Mouse (Mus musculus) Patski (cell line): Measurements from ENCODE around the gene Trpm2. TPM values are rescaled to one million over a fixed set of nuclear protein-coding genes. Genes with fewer than 3 reads are reported as not detected.
"Not testable (repeated sequence)": the region's sequence is repeated elsewhere in the genome, so short reads cannot be mapped to it uniquely, and the experiment has no call there.

Experiments used
- ATAC-seq: fragments of 100-300 bp; one replicate; pipeline ENCODE4 v1.8.0; 2021
- CTCF ChIA-PET: fragments of 350-600 bp; sonication (Branson Sonifier 250); formaldehyde crosslinking; loops from one replicate; lab custom pipeline; 2022; ENCODE audit warnings: inconsistent platforms; lab: Charles Lee
- POLR2A ChIA-PET: fragments of 350-600 bp; sonication (Branson Sonifier 250); formaldehyde crosslinking; loops from one replicate; lab custom pipeline; 2022; ENCODE audit warnings: antibody characterized with exemption, inconsistent platforms; lab: Charles Lee
- DNase-seq: peaks from one replicate; pipeline ENCODE4 v3.0.0-alpha.2; 2011; ENCODE audit warnings: low read depth, low spot score
- H3K27me3 ChIP-seq: fragments of 371-371 bp; one replicate; pipeline ENCODE4 v1.5.1; 2021
- CTCF ChIP-seq: fragments of 100-300 bp; IDR thresholded peaks from one replicate; pipeline ENCODE4 v1.5.1; 2021
- in situ Hi-C: fragments of 300-500 bp; cut with MboI; formaldehyde crosslinking; loops from 3 replicates; pipeline ENCODE4 v1.11.1; 2018; ENCODE audit warnings: low pct_unique_long_range_greater_than_20kb, mixed read lengths
- polyA plus RNA-seq: library from polyadenylated mRNA; unstranded; gene quantifications from one replicate; pipeline ENCODE4 v1.2.3, GENCODE M21; 2021

Trpm2 gene
- polyA plus RNA-seq, 1 experiment from 2014 or later = 0.21 TPM

DNA sequence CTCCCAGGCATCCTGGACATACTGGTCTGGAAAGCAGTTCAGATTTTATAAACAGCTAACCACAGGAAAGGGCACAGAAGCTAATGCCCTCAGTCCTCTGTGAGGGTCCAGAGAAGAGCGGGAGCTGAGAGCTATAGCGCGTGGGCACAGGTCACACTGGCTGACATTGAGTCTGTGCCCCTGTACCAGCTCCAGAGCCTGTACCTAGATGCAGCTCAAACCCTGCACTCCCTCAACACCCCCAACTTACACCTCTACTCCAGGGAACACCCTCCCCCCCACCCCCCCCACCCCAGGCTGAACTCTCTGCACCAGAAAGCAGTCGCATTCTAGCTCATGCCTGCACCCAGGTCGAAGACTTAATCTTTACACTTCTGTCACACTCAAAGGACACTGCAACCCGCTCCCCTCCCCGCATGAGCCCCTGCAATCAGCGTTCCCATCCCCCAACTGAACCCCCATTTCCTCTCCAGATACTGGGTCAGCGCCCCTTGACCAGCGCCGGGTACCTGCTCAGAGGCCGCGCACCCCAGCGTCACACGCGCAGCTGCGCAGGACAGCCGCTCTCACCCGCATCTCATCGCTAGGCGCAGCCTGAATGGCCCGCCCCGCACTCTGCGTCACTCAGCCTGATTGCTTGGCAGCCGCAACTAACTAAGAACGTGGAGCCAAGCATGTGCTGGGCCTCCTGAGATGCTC, 940 bp downstream of the Trpm2 start:
- no peak for TF ChIP-seq CTCF
- no peak for ATAC-seq
- in situ Hi-C loops = no loop called here
- no peak for DNase-seq
- ChIA-PET CTCF (no interaction called here), POLR2A (no interaction called here)
- H3K27me3 ChIP-seq = peaks cover 3% of the 10 kb centered on the region

DNA sequence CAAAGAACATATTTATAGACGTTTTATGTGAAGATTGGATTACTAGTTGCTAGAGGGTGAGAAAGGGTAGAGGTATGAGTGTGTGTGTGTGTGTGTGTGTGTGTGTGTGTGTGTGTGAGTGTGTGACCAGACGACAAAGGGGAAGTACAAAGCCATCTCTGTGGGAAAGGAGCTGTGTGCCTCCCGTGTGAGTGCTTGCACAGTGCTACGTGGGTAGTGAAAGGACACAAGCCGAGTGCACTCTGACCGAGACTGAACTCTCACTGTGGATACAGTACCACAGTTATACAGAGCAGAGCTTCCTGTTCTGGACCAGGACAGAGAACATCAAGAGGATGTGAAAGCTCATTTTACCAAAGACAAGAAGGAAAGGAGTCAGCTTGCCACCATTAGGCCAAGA, 6.4 kb downstream of the Trpm2 start:
- H3K27me3 ChIP-seq = peaks cover 3% of the 10 kb centered on the region
- POLR2A ChIA-PET = no interaction called here
- CTCF ChIA-PET = no interaction called here
- no peak for ATAC-seq
- no peak for DNase-seq
- in situ Hi-C loops = no loop called here
- TF ChIP-seq CTCF = no peak

- DNase-seq (no peak), ATAC-seq (no peak)
- no peak for TF ChIP-seq CTCF
- in situ Hi-C loops = no loop called here
- ChIA-PET CTCF (no interaction called here), POLR2A (no interaction called here)
- no peaks in the 10 kb centered on the region for H3K27me3 ChIP-seq
Measured at GRCm38 (mm10) chr10:77962725-77963124, 7.6 kb downstream of the Trpm2 start.

DNA sequence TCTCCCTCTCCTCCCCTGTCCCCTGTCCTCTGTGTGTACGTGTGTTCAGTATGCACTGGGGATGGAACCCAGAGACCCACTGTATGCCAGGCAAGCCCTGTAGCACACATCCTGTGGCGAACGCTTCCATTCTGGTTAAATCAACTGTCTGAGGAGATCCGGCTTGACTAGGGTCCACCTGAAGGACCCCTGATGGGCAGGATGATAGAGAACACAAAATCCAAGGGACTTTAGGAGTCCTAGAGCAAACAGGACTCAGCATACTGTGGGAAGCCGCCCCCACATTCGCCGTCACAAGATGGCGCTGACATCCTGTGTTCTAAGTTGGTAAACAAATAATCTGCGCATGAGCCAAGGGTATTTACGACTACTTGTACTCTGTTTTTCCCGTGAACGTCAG, 19.9 kb downstream of the Trpm2 start:
- in situ Hi-C loops, POLR2A ChIA-PET: not testable (repeated sequence)

GRCm38 (mm10) chr10:77939685-77940084, 30.7 kb downstream of the Trpm2 start:
- ATAC-seq (no peak), DNase-seq (no peak)
- TF ChIP-seq CTCF = no peak
- in situ Hi-C loops = no loop called here
- ChIA-PET CTCF (no interaction called here), POLR2A (no interaction called here)
- peaks cover 27% of the 10 kb centered on the region for H3K27me3 ChIP-seq

More for the DNA sequence above, 19.9 kb downstream of the Trpm2 start:
- ATAC-seq, CTCF ChIA-PET, DNase-seq: not testable (repeated sequence)
- H3K27me3 ChIP-seq = peaks cover 13% of the 10 kb centered on the region

DNA sequence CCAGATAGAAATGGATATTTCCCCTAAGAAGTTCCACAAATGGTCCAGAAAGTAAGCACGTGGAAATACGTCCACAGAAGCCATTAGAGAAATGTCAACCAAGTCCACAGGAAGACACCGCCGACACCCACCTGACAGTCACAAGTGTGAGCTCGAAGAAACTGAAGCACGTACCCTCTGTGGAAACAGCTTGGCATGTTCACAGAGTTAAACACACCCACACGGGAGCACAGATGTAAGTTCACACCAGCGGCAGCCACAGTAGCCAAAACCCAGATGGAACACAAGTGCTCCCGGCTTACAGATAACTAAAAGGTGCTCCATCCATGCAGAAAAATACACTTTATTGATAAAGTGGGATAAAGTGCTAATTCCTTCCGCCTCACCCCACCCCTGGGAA, 43.0 kb downstream of the Trpm2 start:
- DNase-seq (no peak), ATAC-seq (no peak)
- ChIA-PET CTCF (interaction anchor here (1.6 kb wide), 1 partner anchor 20 kb away, joined by 3 read pairs; no protein-coding TSS in a partner anchor), POLR2A (no interaction called here)
- peaks cover 13% of the 10 kb centered on the region for H3K27me3 ChIP-seq
- in situ Hi-C loops = no loop called here
- TF ChIP-seq CTCF = no peak

DNA sequence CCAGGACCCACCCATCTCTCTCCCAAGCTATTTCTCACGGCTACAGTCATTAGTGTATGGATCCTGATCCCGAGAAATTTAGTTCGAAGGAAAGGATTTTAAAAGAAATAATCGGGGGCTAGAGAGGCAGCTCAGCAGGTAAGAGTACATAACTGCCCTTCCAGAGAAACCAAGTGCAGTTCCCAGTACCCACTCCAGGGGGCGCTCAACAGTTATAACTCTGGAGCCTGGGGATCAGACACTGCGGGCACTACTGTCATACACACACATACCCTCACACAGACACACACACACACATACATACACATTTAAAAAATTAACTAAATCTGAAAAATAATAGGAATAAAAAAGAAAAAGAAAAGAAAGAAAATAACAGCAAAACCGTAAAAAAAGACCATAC, 44.2 kb downstream of the Trpm2 start:
- in situ Hi-C loops = no loop called here
- peak; percentile 84 for TF ChIP-seq CTCF
- POLR2A ChIA-PET = no interaction called here
- no peak for ATAC-seq
- no peak for DNase-seq
- CTCF ChIA-PET = interaction anchor here (1.1 to 1.6 kb wide), 4 partner anchors 11 to 93 kb away, joined by 3 to 5 read pairs (median 3); no protein-coding TSS in a partner anchor
- peaks cover 16% of the 10 kb centered on the region for H3K27me3 ChIP-seq

DNA sequence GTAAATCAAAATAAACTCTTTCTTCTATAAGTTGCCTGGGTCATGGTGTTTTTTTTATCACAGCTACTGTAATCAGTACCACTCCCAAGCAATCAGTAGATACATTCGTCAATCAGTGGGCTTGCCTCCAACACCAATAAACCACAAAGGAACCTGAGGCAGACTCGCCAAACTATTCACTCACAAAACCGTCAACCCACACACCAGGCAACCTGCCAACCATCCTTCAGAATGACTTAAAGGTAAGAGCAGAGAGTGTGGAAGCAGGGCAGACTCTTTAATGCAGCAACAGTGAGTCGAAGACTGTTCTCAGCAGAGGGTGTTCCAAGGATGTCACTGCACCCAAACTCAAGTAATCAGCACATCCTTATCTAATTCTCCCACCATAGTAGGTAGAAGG, 47.7 kb downstream of the Trpm2 start:
- ChIA-PET POLR2A (no interaction called here), CTCF (no interaction called here)
- ATAC-seq (no peak), DNase-seq (no peak)
- in situ Hi-C loops = loop anchor here (5.0 kb wide), 1 partner anchor 60 kb away; no protein-coding TSS in a partner anchor
- H3K27me3 ChIP-seq = peaks cover 16% of the 10 kb centered on the region
- TF ChIP-seq CTCF = no peak

DNA sequence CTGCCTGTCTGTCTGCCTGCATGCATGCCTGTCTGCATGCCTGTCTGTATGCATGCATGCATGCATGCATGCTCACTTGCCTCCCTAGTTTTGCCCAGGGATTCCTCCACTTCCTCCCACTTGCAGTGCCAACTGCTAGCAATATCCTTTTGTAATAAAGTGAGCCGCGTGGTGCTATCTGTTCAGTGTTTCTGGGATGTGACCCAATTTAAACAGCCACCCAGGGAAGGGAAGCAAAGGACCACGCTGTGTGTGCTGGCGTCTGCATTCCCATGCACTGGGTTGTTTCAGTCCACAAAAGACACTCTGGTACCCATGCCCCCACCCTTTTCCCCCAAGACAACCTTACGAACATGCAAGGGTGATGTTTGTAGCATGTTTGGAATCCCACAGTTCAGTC, 49.4 kb downstream of the Trpm2 start:
- in situ Hi-C loops = loop anchor here (5.0 kb wide), 1 partner anchor 61 kb away; no protein-coding TSS in a partner anchor
- ChIA-PET POLR2A (no interaction called here), CTCF (no interaction called here)
- DNase-seq (no peak), ATAC-seq (no peak)
- no peak for TF ChIP-seq CTCF
- H3K27me3 ChIP-seq = peaks cover 16% of the 10 kb centered on the region

DNA sequence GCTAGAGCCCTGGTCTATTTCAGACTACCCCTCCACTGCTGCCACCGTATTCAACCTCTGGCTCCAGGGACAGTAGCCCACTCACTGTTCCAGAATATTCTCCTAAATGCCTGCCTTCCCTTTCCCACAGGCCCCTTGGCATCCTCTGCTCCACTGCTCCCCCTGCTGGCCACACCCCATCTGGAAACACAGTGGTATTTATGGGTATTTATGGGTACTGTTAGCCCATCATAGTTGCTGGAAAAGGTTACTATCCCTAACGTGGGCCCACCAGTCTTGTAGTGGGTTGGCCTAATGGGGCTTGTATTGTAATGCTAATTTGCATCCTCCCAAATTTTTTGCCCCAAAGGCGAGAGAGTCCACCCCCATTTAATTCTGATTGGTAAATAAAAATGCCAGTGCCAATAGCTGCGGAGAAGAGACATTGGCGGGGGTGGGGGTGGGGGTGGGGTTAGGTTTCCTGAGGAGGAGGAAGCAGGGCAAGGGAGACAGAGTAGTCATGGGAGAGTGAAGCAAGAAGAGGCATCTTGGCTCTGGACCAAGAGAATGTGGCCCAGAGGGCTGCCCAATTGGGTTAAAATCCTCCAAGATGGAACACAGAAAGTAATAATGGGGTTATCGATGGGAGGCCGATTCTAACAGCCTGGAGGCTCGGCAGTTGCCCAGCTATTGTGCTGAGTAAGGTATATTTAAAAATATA, 53.6 kb downstream of the Trpm2 start:
- DNase-seq (no peak), ATAC-seq (no peak)
- H3K27me3 ChIP-seq = peaks cover 34% of the 10 kb centered on the region
- in situ Hi-C loops = loop anchor here (10.0 kb wide), 1 partner anchor 402 kb away; the partner anchor contains the start of gene Fam207a
- CTCF ChIA-PET = no interaction called here
- POLR2A ChIA-PET = interaction anchor here (0.5 kb wide), 1 partner anchor 164 kb away, joined by 5 read pairs; no protein-coding TSS in a partner anchor
- TF ChIP-seq CTCF = no peak

- peaks cover 50% of the 10 kb centered on the region for H3K27me3 ChIP-seq
- CTCF ChIA-PET = interaction anchor here (1.3 kb wide), 1 partner anchor 34 kb away, joined by 3 read pairs; no protein-coding TSS in a partner anchor
- POLR2A ChIA-PET = no interaction called here
- in situ Hi-C loops = loop anchor here (10.0 kb wide), 1 partner anchor 398 kb away; the partner anchor contains the start of gene Fam207a
- DNase-seq (no peak), ATAC-seq (no peak)
- no peak for TF ChIP-seq CTCF
Measured at GRCm38 (mm10) chr10:77913292-77913691, 57.1 kb downstream of the Trpm2 start.
